Mouse (Mus musculus) frontal cortex, postnatal 14 days (tissue): Measurements from ENCODE around the gene Retreg3.
A peak's percentile ranks its signal among the peaks of the same experiment; 100 is the strongest.
"Not testable (repeated sequence)": the region's sequence is repeated elsewhere in the genome, so short reads cannot be mapped to it uniquely, and the experiment has no call there.

Experiments used
- DNase-seq, 2 experiments: peaks; one replicate each; pipeline ENCODE4 v3.0.0; 2022; ENCODE audit warnings: low spot score in 2 of 2

Retreg3 gene

GRCm38 (mm10) chr11:101119761-101120544, at the start of gene Retreg3, which contains the start of gene Tubg1:
Retreg3 (minus strand) TSS chr11:101119893.
Tubg1 (plus strand) TSS chr11:101119938.
- peak; percentile 97 to 99 for DNase-seq

DNA sequence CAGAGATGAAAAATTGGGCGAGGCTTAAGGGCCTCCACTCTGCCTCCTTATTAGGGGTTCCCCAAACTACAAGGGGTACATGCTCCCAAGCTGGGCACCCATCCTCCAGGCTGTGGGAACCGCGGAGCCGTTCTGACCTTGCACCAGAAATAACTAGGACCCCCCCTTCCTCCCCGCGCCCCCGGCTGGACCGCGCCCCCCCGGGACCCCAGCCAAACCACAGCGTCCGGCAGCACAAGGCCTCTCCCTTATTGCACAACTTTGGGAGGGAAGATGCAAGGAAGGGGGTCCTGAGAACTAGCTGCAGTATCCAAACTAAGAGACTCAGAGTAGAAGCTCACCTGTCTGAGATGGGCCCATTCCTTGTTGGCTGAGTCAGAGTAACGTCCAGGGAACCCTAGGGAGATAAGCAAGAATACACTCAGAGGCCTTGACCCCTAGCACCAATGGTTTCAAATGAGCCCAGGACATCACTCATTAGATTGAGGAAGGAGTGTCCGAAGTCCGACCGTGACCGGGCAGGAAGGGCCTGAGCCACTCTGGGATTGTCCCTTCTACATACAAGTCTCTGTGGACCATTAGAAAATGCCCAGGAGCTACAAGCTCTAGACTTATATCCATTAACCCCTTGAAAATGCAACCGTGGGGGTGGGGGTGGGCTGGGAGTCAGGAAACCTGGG, 48.7 kb upstream of the Retreg3 start:
- DNase-seq, result peak in 1 of 2 experiments; percentile 3

DNA sequence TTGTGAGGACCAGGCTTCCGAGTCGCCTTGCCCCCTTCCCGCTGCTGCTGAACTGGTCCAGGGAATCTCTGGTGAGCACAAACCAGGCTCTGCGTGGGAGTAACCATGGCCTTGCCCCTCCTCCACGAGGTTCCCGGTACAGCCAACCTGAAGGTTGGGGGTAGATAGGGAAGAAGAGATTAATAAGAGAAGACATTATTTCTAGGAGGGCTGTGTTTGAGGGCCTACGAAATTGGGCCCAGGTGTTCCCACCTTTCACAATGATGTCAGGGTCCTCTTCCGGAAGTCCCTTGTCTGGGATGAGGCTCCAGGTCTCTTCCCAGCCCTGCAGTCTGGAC, 48.2 kb upstream of the Retreg3 start:
- no peak for DNase-seq

GRCm38 (mm10) chr11:101167211-101167962, 47.7 kb upstream of the Retreg3 start:
- DNase-seq, result peak in 1 of 2 experiments; percentile 3

- DNase-seq, result no peak
Measured at GRCm38 (mm10) chr11:101166357-101166756, 46.7 kb upstream of the Retreg3 start.

- DNase-seq, result no peak
Measured at GRCm38 (mm10) chr11:101164677-101165580, 45.2 kb upstream of the Retreg3 start.

GRCm38 (mm10) chr11:101164351-101164665, 44.6 kb upstream of the Retreg3 start:
- DNase-seq, result no peak

DNA sequence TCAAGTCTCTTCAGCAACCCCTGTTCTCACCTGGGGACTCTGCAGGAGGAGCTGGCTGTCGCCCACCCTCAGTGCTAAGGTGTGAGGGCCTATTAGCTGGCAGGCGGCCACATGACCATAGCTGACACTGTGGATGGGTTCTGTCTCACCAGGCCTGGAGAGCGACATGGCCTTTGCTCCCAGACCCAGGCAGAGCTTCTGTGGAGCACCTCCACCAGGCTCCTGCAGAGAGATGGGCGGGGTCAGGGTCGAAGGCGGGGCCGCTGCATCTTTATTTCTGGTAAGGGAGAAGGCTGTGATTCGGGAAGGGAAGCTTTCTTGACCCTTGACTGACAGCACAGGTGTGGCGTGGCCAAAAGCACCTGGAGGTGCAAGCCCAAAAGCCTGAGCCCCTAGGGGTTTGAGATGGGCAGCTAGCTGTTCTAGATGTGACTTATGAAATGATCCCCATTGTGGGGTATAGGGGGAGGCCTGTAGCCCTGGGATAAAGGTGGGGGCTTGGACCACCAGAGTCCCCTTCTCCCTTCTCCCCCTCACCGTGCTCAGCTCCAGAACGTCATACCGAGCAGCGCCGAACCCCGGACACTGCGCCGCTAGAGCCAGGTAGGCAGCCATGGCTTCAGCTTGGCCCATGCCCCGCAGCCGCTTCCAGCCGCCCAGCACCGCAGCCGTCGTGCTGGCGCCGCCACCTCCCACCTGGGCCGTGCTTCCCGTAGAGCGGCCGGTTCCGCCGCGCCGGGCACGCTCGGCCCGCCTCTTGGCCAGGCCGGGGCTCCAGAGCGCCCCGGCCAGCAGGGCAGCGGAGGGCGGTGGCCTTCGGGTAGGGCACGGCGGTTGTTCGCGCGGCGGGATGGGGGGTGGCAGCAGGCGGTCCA, 44.0 kb upstream of the Retreg3 start:
- no peak for DNase-seq

DNA sequence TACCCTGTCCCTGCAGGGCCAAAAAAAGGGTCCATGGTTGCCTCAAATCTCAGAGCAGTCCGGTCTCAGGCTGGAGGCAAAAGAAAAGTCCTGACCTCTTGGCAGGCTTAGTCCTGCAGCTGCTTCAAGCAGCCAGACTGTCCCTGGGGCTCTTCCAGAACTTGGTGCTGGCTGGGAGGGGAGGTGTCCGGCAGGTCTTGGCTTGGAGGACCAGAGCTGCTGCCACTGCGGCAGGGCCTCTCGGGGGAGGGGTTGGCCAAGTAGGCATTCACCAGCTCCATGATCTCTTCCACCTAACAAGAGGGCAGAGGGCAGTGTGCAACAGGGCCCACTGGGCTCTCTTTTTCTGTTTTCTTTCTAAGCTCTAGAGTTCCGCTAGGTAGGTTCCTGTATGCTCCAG, 43.1 kb upstream of the Retreg3 start:
- DNase-seq, result no peak

DNA sequence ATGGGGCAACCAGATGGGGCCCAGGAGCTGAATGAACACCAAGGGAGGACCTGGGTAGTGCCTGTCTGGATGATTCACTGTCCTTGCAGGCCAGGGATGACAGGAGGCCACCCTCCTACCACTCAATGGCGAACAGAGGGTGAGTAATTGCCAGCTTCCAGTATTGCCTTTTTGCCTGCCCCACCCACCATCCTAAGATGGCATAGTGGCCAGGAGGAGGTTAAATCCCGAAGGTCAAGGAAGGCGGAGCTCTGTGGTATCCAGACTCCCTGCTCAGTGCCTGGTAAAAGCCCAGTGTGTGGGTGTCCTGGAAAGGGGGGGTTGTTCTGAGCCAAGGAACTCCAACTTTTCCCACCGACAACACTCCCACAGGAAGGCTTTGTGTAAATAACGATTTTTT, 42.6 kb upstream of the Retreg3 start:
- DNase-seq, result no peak

DNA sequence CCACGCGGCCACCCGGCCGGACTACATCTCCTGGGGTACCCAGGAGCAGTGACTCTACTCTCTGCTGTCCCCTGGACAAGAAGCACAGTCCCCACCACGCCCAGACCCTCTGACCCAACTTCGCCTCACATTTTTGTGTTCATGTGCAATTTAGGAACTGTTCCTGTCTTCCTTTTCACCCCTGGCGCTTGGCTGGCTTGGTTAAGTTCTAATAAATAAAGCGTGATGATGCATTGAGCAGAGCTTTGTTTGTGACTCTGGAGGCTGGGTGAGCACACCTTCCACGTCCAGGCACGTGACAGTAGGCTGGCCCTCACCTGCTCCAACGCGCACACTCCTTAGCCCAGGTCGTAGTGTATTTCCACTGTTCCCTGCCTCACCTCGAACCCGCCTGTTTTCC, 41.9 kb upstream of the Retreg3 start:
- DNase-seq, result no peak

DNA sequence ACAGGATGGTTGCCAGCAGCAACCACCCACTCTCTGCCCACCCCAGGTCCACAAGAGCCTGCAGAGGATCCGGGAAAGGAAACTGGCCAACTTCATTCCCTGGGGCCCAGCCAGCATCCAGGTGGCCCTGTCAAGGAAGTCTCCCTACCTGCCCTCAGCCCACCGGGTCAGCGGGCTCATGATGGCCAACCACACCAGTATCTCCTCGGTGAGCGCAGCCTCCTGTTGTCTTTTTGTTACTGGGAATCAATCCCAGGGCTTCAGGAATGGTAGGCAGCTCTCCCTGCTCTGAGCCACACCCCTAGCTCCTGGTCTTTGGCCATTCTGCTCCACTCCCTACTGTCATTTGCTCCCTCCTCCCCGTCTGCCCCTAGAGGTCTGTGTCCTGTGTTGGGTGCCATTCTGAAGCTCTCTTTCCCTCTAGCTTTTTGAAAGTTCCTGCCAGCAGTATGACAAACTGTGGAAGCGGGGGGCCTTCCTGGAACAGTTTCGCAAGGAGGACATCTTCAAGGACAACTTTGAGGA, 41.4 kb upstream of the Retreg3 start:
- DNase-seq, result not testable (repeated sequence)

DNA sequence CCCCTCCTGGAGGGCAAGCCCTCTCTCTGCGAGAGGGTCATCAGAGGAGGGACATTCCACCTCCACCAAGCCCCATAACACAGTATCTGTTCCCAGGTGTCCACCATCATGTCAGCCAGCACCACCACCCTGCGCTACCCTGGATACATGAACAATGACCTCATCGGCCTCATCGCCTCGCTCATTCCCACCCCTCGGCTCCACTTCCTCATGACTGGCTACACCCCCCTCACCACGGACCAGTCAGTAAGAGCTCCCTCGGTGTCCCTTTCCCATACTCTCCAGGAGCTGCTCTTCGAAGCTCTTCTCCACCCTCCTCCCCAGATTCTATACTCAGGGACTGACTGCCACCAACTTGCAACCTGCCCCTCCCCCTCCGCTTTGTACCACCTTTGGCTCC, 40.5 kb upstream of the Retreg3 start:
- DNase-seq, result not testable (repeated sequence)

DNA sequence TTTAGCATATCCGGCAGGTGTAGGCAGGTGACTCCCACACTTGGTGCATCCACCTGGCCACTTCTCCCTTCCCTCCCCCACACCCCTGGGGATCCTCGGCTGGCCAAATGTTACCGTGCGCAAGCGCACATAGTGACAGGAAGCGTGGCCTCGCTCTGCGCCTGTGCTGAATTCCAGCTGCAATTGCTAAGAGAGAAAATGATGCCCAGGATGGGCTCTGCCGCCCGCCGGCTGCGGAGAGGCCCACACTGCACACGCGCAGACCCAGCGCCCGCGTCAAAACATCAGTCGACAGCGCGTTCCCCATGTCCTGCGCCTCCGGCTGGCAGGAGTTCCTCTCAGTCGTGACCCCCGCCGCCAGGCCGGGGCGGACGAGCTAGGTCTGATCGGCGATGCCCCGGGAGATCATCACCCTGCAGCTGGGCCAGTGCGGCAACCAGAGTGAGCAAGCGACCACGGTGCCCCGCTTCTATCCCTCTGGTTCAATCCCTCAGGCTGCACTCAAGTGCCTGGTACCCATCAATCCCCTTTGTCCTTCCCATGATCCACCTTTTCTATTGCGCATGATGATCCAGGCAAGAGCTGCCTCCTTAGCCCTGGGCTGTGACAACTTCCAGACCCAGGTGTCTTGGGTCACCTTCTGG, 36.2 kb upstream of the Retreg3 start, which contains the start of gene Tubg2:
TSS of gene Tubg2 (plus strand) at position 180 of the 644 bp plus-strand sequence.
- peak; percentile 67 to 68 for DNase-seq

DNA sequence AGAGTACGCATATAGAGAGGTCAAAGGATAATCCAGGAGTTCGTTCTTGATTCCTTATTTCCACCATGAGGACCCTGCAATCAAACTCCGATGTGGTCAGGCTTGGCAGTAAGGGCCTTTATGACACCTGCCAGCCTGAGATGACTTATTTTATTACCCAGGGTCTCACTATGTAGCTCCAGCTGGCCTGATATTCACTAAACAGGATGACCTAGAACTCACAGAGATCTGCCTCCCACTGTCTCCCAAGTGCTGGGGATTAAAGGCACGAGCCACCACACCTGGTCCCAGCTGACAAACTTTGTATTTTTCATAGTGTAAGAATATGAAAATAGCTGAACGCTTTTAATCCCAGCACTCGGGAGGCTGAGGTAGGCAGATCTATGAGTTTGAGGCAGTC, 35.5 kb upstream of the Retreg3 start:
- DNase-seq, result no peak

DNA sequence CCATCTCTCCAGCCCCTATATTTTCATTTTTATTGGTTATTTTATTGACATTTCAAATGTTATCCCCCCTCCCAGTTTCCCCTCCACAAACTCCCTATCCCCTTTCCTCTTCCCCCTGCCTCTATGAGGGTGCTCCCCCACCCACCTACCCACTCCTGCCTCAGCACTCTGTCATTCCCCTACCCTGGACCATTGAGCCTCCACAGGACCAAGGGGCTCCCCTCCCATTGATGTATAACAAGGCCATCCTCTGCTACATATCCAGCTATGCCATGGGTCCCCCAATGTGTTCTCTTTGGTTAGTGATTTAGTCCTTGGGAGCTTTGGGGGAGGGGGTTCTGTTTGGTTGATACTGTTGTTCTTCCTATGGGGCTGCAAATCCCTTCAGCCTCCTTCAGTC, 35.0 kb upstream of the Retreg3 start:
- no peak for DNase-seq

- DNase-seq, result no peak
Measured at GRCm38 (mm10) chr11:101152825-101153224, 33.1 kb upstream of the Retreg3 start.

GRCm38 (mm10) chr11:101151063-101151462, 31.4 kb upstream of the Retreg3 start:
- DNase-seq, result no peak

- no peak for DNase-seq
Measured at GRCm38 (mm10) chr11:101149178-101150105, 29.7 kb upstream of the Retreg3 start.
